Mouse (Mus musculus) thymus, postnatal 25 days (tissue): ENCODE measurements around the gene C1qtnf7.

Source experiments
- DNase-seq: peaks from one replicate; pipeline ENCODE4 v3.0.0; 2022

Gene C1qtnf7

GRCm38 (mm10) chr5:43515401-43515976 is at the start of gene C1qtnf7:
C1qtnf7 (plus strand) TSS chr5:43515538.
- no peak for DNase-seq

- DNase-seq: no peak
Measured at GRCm38 (mm10) chr5:43466762-43467161, 48.6 kb upstream of the C1qtnf7 start.

GRCm38 (mm10) chr5:43467214-43467613 is 48.1 kb upstream of the C1qtnf7 start:
- DNase-seq: no peak

- DNase-seq: no peak
Measured at GRCm38 (mm10) chr5:43468937-43469336, 46.4 kb upstream of the C1qtnf7 start.

- DNase-seq: no peak
Measured at GRCm38 (mm10) chr5:43477953-43478352, 37.4 kb upstream of the C1qtnf7 start.

- DNase-seq: no peak
Measured at GRCm38 (mm10) chr5:43480046-43480445, 35.3 kb upstream of the C1qtnf7 start.

- DNase-seq: no peak
Measured at GRCm38 (mm10) chr5:43480786-43481185, 34.6 kb upstream of the C1qtnf7 start.

GRCm38 (mm10) chr5:43481824-43482223 is 33.5 kb upstream of the C1qtnf7 start:
- DNase-seq: no peak

- no peak for DNase-seq
Measured at GRCm38 (mm10) chr5:43501887-43502286, 13.5 kb upstream of the C1qtnf7 start.

- DNase-seq: no peak
Measured at GRCm38 (mm10) chr5:43504243-43504786, 11.0 kb upstream of the C1qtnf7 start.

- no peak for DNase-seq
Measured at GRCm38 (mm10) chr5:43508470-43508869, 6.9 kb upstream of the C1qtnf7 start.

- DNase-seq: no peak
Measured at GRCm38 (mm10) chr5:43508892-43509291, 6.4 kb upstream of the C1qtnf7 start.

GRCm38 (mm10) chr5:43511126-43511525 is 4.2 kb upstream of the C1qtnf7 start:
- DNase-seq: no peak

- no peak for DNase-seq
Measured at GRCm38 (mm10) chr5:43516491-43516890, 1.2 kb downstream of the C1qtnf7 start.

GRCm38 (mm10) chr5:43517313-43517712 is 2.0 kb downstream of the C1qtnf7 start:
- DNase-seq: no peak

GRCm38 (mm10) chr5:43519905-43520304 is 4.6 kb downstream of the C1qtnf7 start:
- no peak for DNase-seq

GRCm38 (mm10) chr5:43521369-43521768 is 6.0 kb downstream of the C1qtnf7 start:
- no peak for DNase-seq

GRCm38 (mm10) chr5:43522866-43523265 is 7.5 kb downstream of the C1qtnf7 start:
- DNase-seq: no peak

- no peak for DNase-seq
Measured at GRCm38 (mm10) chr5:43526874-43527584, 11.7 kb downstream of the C1qtnf7 start.

- no peak for DNase-seq
Measured at GRCm38 (mm10) chr5:43530186-43530585, 14.8 kb downstream of the C1qtnf7 start.

- no peak for DNase-seq
Measured at GRCm38 (mm10) chr5:43530886-43531285, 15.5 kb downstream of the C1qtnf7 start.

GRCm38 (mm10) chr5:43538322-43539167 is 23.2 kb downstream of the C1qtnf7 start:
- DNase-seq: no peak

GRCm38 (mm10) chr5:43539168-43539516 is 23.8 kb downstream of the C1qtnf7 start:
- no peak for DNase-seq

- DNase-seq: no peak
Measured at GRCm38 (mm10) chr5:43539871-43540270, 24.5 kb downstream of the C1qtnf7 start.
